8 mouse cellular contexts compared by ENCODE assay signal in genomic region chr19:36689205-36689604, GRCm38 (mm10). TPM values are rescaled to one million over a fixed set of nuclear protein-coding genes. Genes with fewer than 3 reads are reported as not detected.
DNase-seq lines count a peak whose midpoint lies in the region; ATAC-seq and TF ChIP-seq lines count a peak whose summit lies in the region.

No protein-coding gene starts in this region.

- peak overlapping the region; percentile 99 for H3K27ac ChIP-seq in lung, embryonic 14.5 days (ENCODE audit: low read depth)
- H3K27ac ChIP-seq in heart, embryonic 14.5 days (replicated peaks in 1 of 2; ENCODE audit: control insufficient read depth in 1 of 2, insufficient read depth in 1 of 2, low read depth in 2 of 2, low read length in 2 of 2): peak overlapping the region; percentile 95 to 98
- H3K27ac ChIP-seq in neural tube, embryonic 14.5 days (ENCODE audit: low read depth, low read length): 0 out of 2 replicates have a peak overlapping the region, but pooled peaks have one; percentile 28

- WGBS in lung, embryonic 14.5 days: 18% methylated on average over 5 of the region's 5 CpGs
- WGBS in heart, embryonic 14.5 days: 3% methylated on average over 5 of the region's 5 CpGs
- 44% methylated on average over 5 of the region's 5 CpGs for WGBS in neural tube, embryonic 14.5 days

- no peak for TF ChIP-seq CTCF in lung, embryonic 14.5 days (IDR thresholded peaks at IDR 0.05; ENCODE audit: low read depth)

- H3K36me3 ChIP-seq in lung, embryonic 14.5 days (ENCODE audit: insufficient read depth): no peaks in the 10 kb centered on the region
- no peaks in the 10 kb centered on the region for H3K36me3 ChIP-seq in heart, embryonic 14.5 days (ENCODE audit: control insufficient read depth, insufficient read depth, low read length)
- no peaks in the 10 kb centered on the region for H3K36me3 ChIP-seq in neural tube, embryonic 14.5 days (ENCODE audit: control insufficient read depth, insufficient read depth, low read length)

- H3K9me3 ChIP-seq in lung, embryonic 14.5 days (ENCODE audit: low read depth, low read length): no peaks in the 10 kb centered on the region
- no peaks in the 10 kb centered on the region for H3K9me3 ChIP-seq in heart, embryonic 14.5 days (ENCODE audit: control insufficient read depth, low read length)
- no peaks in the 10 kb centered on the region for H3K9me3 ChIP-seq in neural tube, embryonic 14.5 days (ENCODE audit: control insufficient read depth, low read length)

- H3K27me3 ChIP-seq in lung, embryonic 14.5 days (ENCODE audit: insufficient read depth, low read length): no peaks in the 10 kb centered on the region
- H3K27me3 ChIP-seq in heart, embryonic 14.5 days (ENCODE audit: control insufficient read depth, insufficient read depth, low read length): no peaks in the 10 kb centered on the region
- no peaks in the 10 kb centered on the region for H3K27me3 ChIP-seq in neural tube, embryonic 14.5 days (ENCODE audit: control insufficient read depth, insufficient read depth, low read length)

- no peak overlapping the region for H3K4me3 ChIP-seq in lung, embryonic 14.5 days (ENCODE audit: low read depth, low read length)
- peak overlapping the region; percentile 6 to 10; a peak in 3 of 4 replicates for H3K4me3 ChIP-seq in heart, embryonic 14.5 days (ENCODE audit: control insufficient read depth in 1 of 2, insufficient read depth in 1 of 2, low read depth in 1 of 2, low read length in 2 of 2)
- H3K4me3 ChIP-seq in neural tube, embryonic 14.5 days (ENCODE audit: low read depth, low read length): no peak overlapping the region

- peaks cover 36% of the 10 kb centered on the region for H3K4me1 ChIP-seq in lung, embryonic 14.5 days (ENCODE audit: insufficient read depth)
- peaks cover 29 to 44% of the 10 kb centered on the region in 2 experiments for H3K4me1 ChIP-seq in heart, embryonic 14.5 days (ENCODE audit: control insufficient read depth in 2 of 2, insufficient read depth in 2 of 2, low read length in 2 of 2)
- no peaks in the 10 kb centered on the region; the same call in 1 of the 2 replicates for H3K4me1 ChIP-seq in neural tube, embryonic 14.5 days (ENCODE audit: control insufficient read depth, insufficient read depth, low read length)

- ATAC-seq in frontal cortex, adult (ENCODE audit: low TSS enrichment): peak; percentile 88
- ATAC-seq in lung, embryonic 14.5 days (ENCODE audit: insufficient read depth): no peak
- peak; percentile 68 for ATAC-seq in heart, embryonic 14.5 days (ENCODE audit: insufficient number of reproducible peaks, insufficient read depth, low FRiP score, low read depth)
- no peak; the same call in 1 of the 2 replicates for ATAC-seq in neural tube, embryonic 14.5 days (ENCODE audit: low read depth)
- no peak for ATAC-seq in granulocyte monocyte progenitor cell, adult 5-6 weeks (replicated peaks; ENCODE audit: poor library complexity, severe bottlenecking)

- H3K9ac ChIP-seq in lung, embryonic 14.5 days: no peak overlapping the region
- peak overlapping the region; percentile 68 for H3K9ac ChIP-seq in heart, embryonic 14.5 days (ENCODE audit: low read length)
- no peak overlapping the region for H3K9ac ChIP-seq in neural tube, embryonic 14.5 days (replicated peaks; ENCODE audit: low read depth, low read length)

- DNase-seq in frontal cortex, postnatal 25 days (ENCODE audit: low spot score in 2 of 2): no peak
- peak; percentile 78 for DNase-seq in lung, embryonic 14.5 days
- DNase-seq in lung, postnatal 14 days: no peak
- DNase-seq in urinary bladder, postnatal 14 days (ENCODE audit: low spot score): no peak

- H3K4me2 ChIP-seq in lung, embryonic 14.5 days: no peak overlapping the region
- H3K4me2 ChIP-seq in heart, embryonic 14.5 days (ENCODE audit: low read length): peak overlapping the region; percentile 59
- H3K4me2 ChIP-seq in neural tube, embryonic 14.5 days (ENCODE audit: low read depth, low read length): no peak overlapping the region

RNA-seq across cellular contexts. Expression of gene Ppp1r3c, which starts 47.2 kb away (rescaled TPM):
- 67.5 and 80.9 TPM in 2 replicates for polyA plus RNA-seq in lung, embryonic 14.5 days (2014; fragmentation: Nextera tagmentation; extraction: Ambion mirVana)
- polyA plus RNA-seq in heart, embryonic 14.5 days (2014; fragmentation: Nextera tagmentation; extraction: Ambion mirVana): 106 and 113 TPM in 2 replicates
- 20.3 and 21.9 TPM in 2 replicates for polyA plus RNA-seq in neural tube, embryonic 14.5 days (2014; fragmentation: Nextera tagmentation; extraction: Ambion mirVana)
- not detected in 2 replicates for total RNA-seq in granulocyte monocyte progenitor cell, adult 5-6 weeks (2014; fragmentation: Nextera tagmentation)
- not detected in 2 replicates for total RNA-seq in granulocyte monocyte progenitor cell, adult 5-6 weeks (2017)

Comparison
In these comparisons a context has a peak if more than half of its experiments do, and no peak if none do; other contexts are left out.
1. ATAC-seq: peak in frontal cortex, adult (single experiment) and heart, embryonic 14.5 days (single experiment); none in lung, embryonic 14.5 days (single experiment), neural tube, embryonic 14.5 days (single experiment) and granulocyte monocyte progenitor cell, adult 5-6 weeks (single experiment).
2. H3K27ac ChIP-seq: peak in every context shown above with its lines; median percentile 99 in lung, embryonic 14.5 days; 96 in heart, embryonic 14.5 days; 28 in neural tube, embryonic 14.5 days.
3. H3K4me3 ChIP-seq: peak in heart, embryonic 14.5 days (2 of 2); none in lung, embryonic 14.5 days (single experiment) and neural tube, embryonic 14.5 days (single experiment).